Mouse (Mus musculus) erythroblast, adult 5-6 weeks (primary cell): Measurements from ENCODE around the gene Ly6g6f. TPM values are rescaled to one million over a fixed set of nuclear protein-coding genes. Genes with fewer than 3 reads are reported as not detected.

ENCODE experiments used
- ATAC-seq: replicated peaks from 2 replicates; pipeline ENCODE4 v1.8.0; 2016; ENCODE audit warnings: moderate number of reproducible peaks, mild to moderate bottlenecking, moderate TSS enrichment, inconsistent platforms; ENCODE audit not compliant: poor library complexity, low FRiP score, severe bottlenecking
- total RNA-seq, 2 experiments: library from RNA; stranded (forward) in 1 of 2; stranded (reverse) in 1 of 2; fragments of 150-400 nt in 1 of 2; fragments of 200-764, 138-1000 nt in 1 of 2; gene quantifications; 2 replicates each; pipeline versions ENCODE4 v1.2.3 to v1.2.4; 2015 to 2017; ENCODE audit warnings: low replicate concordance in 2 of 2

The Ly6g6f gene
- total RNA-seq, 2 experiments from 2014 or later, result not detected

- ATAC-seq, result no peak
Observed at GRCm38 (mm10) chr17:35082841-35083576, 2.4 kb downstream of the Ly6g6f start.

- no peak for ATAC-seq
Observed at GRCm38 (mm10) chr17:35080710-35081109, 4.7 kb downstream of the Ly6g6f start.

DNA sequence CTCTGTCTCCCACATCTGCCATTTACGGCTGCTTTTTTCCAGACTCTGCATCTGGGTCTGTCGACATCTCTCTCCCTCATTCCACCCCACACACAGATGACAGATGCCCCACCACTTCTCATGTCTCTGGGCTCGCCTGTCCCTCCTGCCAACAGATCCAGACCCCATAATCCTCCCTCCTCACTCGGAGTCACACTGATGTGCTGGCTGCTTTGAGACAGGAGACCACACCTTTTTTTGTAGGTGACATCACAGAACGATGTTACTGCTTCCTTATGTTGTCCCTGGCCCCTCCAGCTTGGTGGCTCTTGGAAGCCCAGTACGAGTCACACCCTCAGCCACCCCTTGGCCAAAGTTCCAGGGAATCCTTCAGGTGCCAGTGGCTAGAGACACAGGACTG, 5.2 kb downstream of the Ly6g6f start:
- ATAC-seq, result peak; percentile 58

GRCm38 (mm10) chr17:35079778-35080177, 5.6 kb downstream of the Ly6g6f start:
- peak; percentile 82 for ATAC-seq

DNA sequence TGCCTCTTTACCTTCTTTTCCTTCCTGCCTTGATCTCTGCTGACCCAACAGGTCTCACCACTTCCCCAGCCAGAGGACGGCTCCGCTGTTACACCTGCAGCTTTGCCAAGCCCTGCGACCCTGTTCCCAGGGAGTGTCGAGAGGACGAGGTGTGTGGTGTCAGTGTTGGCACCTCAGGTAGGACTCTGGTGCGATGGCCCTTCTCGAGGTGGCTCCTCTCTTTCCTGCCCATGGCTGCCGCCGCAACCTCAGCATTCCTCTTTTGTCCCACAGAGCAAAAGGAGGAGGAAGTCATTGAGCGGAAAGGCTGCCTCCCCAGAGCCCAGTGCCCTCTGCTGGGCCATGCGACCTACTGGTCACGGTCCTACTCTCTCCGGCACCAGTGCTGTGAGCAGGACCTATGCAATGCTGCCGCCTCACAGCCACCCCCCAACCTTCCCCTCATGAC, 7.6 kb downstream of the Ly6g6f start, which contains the start of gene Ly6g6d:
TSS of gene Ly6g6d (minus strand) at position 280 of the 448 bp plus-strand sequence.
- ATAC-seq, result no peak

DNA sequence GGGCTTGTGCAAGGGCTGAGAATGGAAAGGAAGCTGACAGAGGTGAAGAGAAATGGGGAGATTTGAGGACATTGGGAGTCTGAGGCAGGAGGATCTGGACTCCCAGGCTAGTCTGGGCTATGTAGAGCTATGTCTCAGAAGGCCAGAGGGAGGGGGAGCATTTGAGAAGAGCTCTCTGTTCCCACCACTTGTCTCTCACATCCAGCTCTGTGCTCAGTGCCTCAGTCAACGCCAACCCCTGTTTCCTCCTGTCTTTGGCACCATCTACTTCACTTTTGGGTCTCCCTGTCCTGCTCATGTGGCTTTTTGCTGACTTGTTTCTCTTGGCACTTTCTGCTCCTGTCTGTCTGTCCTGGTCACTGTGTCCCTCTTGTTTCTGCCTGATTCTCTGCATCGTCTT, 8.1 kb downstream of the Ly6g6f start:
- ATAC-seq, result no peak

DNA sequence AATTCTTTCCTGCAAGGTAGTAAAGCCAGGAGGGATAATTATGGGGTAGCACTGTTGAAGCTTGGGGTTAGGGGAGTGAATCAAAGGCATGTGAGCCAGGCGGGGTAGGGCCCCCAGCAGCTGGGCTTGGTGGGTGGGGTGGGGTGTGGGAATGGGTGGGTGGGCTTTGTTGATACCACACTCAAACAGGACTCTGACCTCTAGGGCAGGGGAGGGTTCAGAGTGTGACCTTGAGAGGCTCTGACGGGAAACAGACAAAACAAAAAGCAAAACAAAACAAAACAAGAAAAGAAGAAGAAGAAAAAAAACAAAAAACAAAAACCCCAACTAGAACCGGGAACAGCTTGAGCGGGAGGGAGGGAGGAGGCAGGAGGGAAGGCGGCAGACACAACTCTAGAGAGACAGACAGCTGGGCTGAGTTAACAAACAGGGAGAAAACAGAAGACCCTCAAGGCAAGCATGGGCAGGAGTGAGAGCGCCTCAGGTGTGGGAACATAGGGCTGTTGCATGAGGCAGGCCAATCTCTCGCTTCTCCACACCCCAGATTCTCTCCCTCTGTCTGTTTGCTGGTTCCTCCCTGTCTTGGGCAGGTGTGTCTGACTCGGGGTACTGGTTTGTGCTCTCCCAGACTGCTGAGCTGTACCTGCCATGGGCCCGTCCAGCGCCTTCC, 8.8 kb downstream of the Ly6g6f start, which contains the start of gene Ly6g6e:
TSS of gene Ly6g6e (plus strand) at position 396 of the 670 bp plus-strand sequence.
- no peak for ATAC-seq

DNA sequence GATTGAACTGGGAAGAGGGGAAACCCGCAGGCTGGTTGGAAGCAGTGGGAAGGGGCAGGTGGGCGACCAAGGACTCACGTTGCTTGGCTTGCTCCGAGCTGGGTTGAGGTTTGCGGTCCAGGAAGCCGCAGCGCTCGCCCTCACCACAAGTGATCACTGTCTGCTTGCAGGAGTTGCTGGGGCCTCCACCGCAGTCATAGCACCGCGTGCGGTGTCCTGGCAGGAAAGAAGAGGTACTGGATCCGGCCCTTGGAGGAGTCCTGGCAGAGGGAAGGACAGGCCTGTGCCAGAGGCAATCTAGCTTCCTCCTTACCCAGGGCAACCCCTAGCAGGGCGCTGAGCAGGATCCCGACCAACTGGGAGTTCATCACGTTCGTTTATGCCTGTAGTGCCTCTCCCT, 11.3 kb downstream of the Ly6g6f start:
- ATAC-seq, result no peak

DNA sequence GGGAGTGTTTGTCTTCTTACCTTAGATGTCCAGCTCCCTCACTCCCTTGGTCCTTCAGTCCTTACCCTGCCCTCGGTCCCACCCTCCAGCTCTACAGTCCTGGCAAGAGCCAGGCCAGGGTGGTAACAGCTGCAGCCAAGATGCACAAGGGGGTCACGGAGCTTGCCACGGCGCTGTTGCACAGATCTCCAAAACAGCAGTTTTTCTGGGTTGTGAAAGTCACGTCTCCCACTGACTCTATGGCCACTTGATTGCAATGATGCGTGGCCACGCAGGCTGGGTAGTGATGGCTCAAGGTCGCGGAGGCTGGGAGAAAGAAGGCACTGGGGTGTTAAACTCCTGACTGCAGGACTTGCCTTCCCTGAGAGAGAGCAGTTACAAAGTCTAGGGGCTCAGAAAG, 14.0 kb downstream of the Ly6g6f start:
- no peak for ATAC-seq

DNA sequence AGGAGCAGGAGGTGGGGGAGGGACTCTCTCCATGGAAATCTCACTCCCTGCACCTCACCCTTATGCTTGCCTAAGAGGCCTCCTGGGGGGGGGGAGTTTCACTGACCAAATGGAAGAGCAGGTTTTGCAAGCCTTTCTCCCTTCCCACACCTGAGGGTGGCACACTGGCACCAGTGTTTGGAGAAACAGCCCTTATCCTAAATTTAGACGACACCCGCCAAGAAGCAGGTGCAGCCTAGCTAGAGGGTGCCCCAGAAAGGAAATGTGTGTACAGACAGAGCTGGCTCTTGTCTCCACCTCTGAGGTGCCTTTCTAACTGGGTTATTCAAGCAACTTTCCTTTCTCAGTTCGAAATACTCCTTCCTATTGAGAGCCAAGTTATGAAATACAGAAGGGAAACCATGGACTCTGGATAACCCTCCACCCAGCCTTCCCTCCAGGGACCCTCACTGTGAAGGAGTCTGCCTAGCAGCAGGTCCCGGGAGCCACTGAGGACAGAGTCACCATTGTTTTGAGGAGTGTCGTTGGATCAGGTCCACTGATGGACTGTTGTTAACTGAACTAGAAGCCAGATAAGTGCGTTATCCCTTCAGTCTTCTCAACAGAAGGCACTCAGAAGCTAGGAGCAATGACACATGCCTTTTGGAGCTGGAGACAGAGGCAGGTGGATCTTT, 14.7 kb downstream of the Ly6g6f start:
- ATAC-seq, result no peak

- no peak for ATAC-seq
Observed at GRCm38 (mm10) chr17:35068213-35068914, 17.0 kb downstream of the Ly6g6f start.

DNA sequence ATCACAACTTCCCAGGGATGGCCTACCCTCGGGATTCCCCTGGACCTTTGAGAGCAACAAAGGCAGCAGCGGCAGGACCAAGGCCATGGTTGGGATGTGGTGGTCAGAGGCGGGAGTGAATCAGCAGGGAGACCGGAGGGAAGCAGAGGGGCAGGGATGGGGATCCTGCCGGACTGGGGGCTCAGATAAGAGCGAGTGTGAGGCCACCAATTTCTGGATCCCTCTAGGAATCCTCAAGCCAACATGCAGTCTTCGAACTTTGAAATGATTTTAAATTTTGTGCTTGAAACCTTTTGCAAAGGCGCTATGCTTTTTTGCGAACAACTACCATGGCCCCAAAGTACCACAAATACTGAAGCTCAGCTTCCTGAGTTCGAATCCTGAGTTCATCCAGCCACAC, 19.3 kb downstream of the Ly6g6f start, which contains the start of gene Mpig6b:
TSS of gene Mpig6b (minus strand) at position 101 of the 400 bp plus-strand sequence.
- no peak for ATAC-seq

DNA sequence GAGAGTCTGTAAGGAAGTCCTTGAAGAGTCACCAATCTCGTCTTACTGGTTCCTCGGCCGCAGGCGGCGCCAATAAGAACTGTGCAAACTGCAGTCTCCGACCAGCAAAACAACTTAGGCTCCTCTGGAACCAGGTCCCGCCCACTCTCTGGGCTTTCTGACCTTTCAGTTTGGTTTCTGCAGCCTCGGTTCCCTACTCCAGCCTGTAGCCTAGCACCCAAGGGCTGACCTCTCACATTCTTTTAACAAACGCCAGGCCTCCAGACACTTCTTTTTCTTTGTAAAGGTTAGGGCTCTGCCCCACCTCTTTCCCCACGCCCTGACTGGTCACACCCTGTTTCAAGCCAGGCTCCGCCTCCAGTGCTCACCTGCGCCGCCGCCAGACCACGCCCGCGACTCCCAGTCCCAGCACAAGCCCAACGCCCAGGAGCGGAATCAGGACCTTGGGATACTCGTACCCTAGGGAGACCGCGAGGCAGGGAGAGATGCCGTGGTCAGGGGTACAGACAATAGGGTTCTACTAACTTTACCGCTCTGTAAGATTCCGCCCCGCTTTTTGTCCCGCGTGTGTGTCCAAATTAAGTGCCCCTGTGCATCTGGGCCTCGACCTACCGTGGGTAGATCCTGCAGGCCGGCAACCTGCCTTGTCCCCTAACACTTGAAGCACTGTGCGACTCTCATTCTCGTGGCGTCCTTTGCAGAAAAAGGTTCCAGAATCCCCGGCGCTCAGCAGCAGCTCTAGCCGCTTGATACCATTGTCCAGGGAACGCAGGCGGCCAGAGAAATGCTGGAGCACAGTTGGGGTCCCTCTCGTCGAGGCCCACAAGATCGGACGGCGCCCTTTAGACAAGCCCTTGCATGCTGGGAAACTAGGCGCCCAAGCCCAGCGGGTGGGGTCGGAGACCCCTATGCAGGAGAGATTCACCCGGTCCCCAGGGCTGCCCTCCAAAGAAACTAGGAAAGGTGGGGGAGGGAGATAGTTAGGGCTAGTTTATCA, 20.2 kb downstream of the Ly6g6f start, which contains the start of gene Ly6g6c:
TSS of gene Ly6g6c (plus strand) at position 438 of the 997 bp plus-strand sequence.
- peak; percentile 60; the same call in 1 of the 2 replicates for ATAC-seq

GRCm38 (mm10) chr17:35064378-35064877, 21.0 kb downstream of the Ly6g6f start:
- no peak for ATAC-seq

DNA sequence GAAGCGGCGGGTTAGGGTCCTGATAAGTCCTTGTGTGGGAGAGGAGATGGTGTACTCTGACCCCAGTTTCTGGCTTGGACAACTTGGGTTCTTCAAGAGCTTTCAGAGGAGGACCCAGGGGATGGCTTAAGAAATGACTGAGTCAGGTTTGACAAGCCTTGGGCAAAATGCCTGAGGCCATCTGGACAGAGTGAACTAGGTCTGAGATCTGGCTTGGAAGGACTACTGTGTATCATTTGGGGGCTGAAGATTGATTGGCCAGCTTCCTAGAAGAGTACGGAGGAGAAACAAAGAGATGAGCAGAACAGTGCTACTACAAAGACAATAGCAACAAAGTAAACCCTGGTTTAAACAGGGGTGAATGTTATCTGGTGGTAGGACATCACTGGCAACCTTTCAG, 21.9 kb downstream of the Ly6g6f start:
- ATAC-seq, result no peak

DNA sequence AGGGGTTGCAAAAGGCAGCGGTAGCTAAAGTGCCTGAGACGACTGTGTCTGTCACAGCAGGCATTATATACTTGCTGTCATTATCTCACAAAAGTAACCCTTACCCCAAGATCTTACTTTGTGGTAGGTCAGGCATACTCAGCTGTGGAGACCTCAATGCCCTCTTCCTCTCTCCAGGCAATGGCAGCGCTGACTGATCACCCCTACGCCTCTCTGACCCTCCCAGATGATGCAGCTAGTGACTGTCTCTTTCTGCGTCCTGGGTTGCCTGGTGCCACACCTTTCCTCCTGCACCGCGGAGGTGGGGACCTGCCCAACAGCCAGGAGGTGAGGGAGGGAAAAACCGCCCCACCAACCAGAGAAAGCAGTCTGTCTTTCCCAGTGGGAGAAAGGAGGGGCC, 24.1 kb downstream of the Ly6g6f start:
- ATAC-seq, result no peak

DNA sequence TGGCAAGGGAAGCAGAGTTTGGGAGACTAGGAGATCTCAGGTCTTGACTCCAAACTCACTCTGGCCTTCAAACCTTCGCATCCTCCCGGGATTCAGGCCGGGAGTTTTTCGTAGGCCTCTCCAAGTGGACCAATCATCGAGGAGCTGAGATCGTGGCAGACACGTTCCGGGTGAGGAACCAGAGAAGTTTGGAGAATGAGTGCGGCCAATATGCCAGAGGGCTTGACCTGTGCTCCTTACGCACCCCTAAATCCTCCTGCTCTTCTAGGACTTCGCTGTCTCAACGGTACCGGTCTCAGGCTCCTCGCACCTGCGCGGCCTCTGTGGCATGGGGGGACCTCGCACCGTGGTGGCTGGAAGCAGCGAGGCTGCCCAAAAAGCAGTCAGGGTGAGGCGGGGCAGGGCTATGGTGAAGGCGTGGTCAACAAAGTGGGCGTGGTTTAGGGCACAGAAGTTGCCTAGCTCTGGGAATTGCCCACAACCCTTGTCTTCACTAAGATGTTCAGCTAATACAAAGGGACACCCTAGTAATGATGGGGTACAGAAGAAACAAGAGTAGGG, 24.6 kb downstream of the Ly6g6f start:
- 0 out of 2 replicates have a peak, but pooled peaks have one; percentile 30 for ATAC-seq

DNA sequence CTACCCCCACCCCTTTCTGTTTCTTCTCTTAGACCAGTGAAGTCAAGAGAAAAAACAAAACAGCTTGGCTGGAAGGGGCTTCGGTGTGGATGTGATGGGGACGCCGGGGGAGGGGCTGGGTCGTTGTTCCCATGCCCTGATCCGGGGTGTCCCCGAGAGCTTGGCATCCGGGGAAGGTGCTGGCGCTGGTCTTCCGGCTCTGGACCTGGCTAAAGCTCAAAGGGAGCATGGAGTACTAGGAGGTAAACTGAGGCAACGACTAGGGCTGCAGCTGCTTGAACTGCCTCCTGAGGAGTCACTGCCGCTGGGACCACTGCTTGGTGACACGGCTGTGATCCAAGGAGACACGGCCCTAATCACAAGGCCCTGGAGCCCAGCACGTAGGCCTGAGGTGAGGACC, 25.3 kb downstream of the Ly6g6f start:
- no peak for ATAC-seq
